Mouse (Mus musculus): ENCODE data around the gene Fbxo30. TPM values are rescaled to one million over a fixed set of nuclear protein-coding genes. Genes with fewer than 3 reads are reported as not detected.

Fbxo30 gene
- 38.4 and 52.2 TPM in 2 replicates for total RNA-seq (2023)

DNA sequence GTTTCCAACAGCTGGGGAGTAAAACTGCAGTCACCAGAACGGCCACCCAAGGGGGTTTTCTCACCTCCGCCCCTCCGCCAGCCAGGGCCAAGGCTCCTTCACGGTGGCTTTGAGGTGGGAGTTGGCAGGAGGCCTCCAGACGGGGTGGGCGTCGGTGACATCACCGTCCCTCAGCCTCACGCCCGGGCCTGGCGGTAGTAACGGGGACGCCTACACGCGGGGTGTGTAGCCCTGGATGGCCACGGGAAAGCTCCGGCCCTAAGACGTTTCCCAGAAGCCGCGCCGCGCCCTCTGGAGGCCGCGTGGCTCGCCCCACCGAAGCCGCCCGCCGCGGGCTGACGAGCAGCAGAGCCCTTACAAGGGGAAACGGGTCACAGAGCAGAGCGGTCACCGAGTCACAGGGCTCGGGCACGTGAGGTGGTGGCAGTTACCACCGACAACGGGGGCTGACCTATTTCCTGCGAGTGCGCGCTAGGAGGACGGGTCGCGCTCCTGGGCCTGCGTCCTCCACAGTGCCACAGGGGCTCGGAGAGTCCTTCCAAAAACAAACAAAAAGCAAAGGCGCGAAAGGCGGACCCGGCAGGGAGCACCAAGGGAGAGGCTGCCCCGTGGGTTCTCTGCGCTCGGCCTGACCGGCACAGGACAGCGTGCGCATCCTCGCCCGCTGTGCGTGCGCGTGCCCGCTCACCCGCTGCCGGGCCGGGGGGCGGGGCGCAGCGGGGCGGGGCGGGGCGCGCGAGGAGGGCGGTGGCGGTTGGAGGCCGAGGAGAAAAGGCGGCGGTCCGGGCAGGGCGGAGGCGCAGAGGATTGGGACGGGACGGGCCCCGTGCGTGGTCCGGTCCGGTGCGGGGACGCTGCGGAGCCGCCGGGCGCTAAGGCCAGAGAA lies at the start of gene Fbxo30:
Fbxo30 (plus strand) TSS at position 753 of the 886 bp plus-strand sequence.

DNA sequence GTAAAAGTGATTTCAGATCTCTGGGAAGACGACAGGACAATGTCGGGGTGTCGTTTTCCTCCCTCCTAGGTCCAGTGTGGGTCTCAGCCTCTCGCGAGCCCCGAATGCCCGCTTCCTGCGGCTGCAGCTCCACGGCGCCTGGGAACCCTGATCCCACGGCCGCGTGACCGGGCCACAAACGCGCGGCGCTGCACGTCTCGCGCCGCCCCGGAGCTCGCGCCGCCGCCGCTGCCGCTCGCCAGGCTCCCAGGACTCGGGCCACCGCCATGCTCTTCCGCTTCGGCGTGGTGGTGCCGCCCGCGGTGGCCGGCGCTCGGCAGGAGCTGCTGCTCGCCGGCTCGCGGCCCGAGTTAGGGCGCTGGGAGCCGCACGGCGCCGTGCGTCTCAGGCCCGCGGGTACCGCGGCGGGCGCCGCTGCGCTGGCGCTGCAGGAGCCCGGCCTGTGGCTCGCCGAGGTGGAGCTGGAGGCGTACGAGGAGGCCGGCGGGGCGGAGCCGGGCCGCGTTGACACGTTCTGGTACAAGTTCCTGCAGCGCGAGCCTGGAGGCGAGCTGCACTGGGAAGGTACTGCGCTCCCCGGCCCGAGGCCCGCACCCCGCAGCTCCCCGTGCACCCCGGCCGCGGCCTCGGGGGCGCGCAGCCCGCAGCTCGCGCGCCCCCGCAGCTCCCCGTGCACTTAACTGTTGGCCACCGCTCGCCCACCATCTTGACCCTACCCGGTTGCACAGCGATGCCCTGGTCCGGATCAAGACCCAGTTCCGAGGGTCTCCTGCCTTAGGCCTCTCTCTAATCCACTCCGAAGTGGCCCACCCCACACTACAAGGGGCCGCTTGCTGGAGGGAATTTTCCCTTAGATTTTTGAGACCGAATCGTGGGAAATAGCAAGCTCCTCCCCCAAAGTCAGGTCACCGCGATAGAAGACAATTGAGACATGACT lies 62.3 kb downstream of the Fbxo30 start, which contains the start of gene Epm2a:
Epm2a (plus strand) TSS at position 200 of the 937 bp plus-strand sequence.

Other genes with a start within 250 kb of the Fbxo30 start
- gene Grm1, start 199.0 kb upstream of the Fbxo30 start, total RNA-seq (2023) = 0.54 and 0.60 TPM in 2 replicates
- gene Shprh, start 131.9 kb upstream of the Fbxo30 start, total RNA-seq (2023) = 10.8 and 14.1 TPM in 2 replicates
- 1.1 and 1.2 TPM in 2 replicates for gene Epm2a, start 62.1 kb downstream of the Fbxo30 start, total RNA-seq (2023)